Mouse (Mus musculus): ENCODE results near the gene Mrtfa.

- TF ChIP-seq CTCF (IDR thresholded peaks at IDR 0.05; ENCODE audit: low read depth, low read length) (no peak), EP300 (IDR thresholded peaks at IDR 0.05; ENCODE audit: insufficient read depth, low read depth, low read length) (no peak)
Observed at GRCm38 (mm10) chr15:81191303-81191702, 746 bp upstream of the Mrtfa start.

Data from ES-Bruce4 (cell line).